Mouse (Mus musculus): Measurements from ENCODE around the gene Pbx1.

GRCm38 (mm10) chr1:168214040-168214443 is 218.0 kb downstream of the Pbx1 start:
- TF ChIP-seq CTCF (IDR thresholded peaks at IDR 0.05; ENCODE audit: low read depth): peak; percentile 98
- no peak for TF ChIP-seq EP300 (IDR thresholded peaks at IDR 0.05; ENCODE audit: low read depth)
